Comparison of ENCODE assay signal across 9 mouse cellular contexts in genomic region chr3:83993089-83993516, GRCm38 (mm10). TPM values are rescaled to one million over a fixed set of nuclear protein-coding genes. Genes with fewer than 3 reads are reported as not detected.
DNase-seq lines count a peak whose midpoint lies in the region; ATAC-seq and TF ChIP-seq lines count a peak whose summit lies in the region.
"Had no signal": no experiment of that assay in that cellular context is flagged by ENCODE, and none has a peak within 500 bp of the region (broad histone marks: within the 10 kb centered on the region; RNA-seq: fewer than 3 reads in every experiment).

No protein-coding gene starts in this region.

- no peak overlapping the region for H3K4me3 ChIP-seq in liver, adult 2 months (ENCODE audit: insufficient read depth, low read depth, low read length)
- H3K4me3 ChIP-seq in liver, embryonic 11.5 days (ENCODE audit: low read depth, low read length): no peak overlapping the region
- H3K4me3 ChIP-seq in embryonic fibroblast, embryonic 13.5 days (ENCODE audit: insufficient read depth, low read length): no peak overlapping the region
- H3K4me3 ChIP-seq in neural tube, embryonic 14.5 days (ENCODE audit: low read depth, low read length): no peak overlapping the region
- H3K4me3 ChIP-seq: stomach, embryonic 15.5 days had no signal

- no peak for ATAC-seq in liver, embryonic 11.5 days (replicated peaks; ENCODE audit: low FRiP score)
- ATAC-seq in neural tube, embryonic 14.5 days (ENCODE audit: low read depth): peak; percentile 67
- ATAC-seq in granulocyte monocyte progenitor cell, adult 5-6 weeks (replicated peaks; ENCODE audit: poor library complexity, severe bottlenecking): no peak

- no peak overlapping the region for H3K9ac ChIP-seq in liver, adult 2 months (ENCODE audit: low read depth, low read length)
- H3K9ac ChIP-seq in liver, embryonic 11.5 days (ENCODE audit: low read depth, low read length): no peak overlapping the region
- no peak overlapping the region for H3K9ac ChIP-seq in neural tube, embryonic 14.5 days (replicated peaks; ENCODE audit: low read depth, low read length)
- H3K9ac ChIP-seq: stomach, embryonic 15.5 days had no signal

- no peaks in the 10 kb centered on the region for H3K27me3 ChIP-seq in liver, adult 2 months (ENCODE audit: control insufficient read depth, insufficient read depth, low read length)
- H3K27me3 ChIP-seq in liver, embryonic 11.5 days (replicated peaks; ENCODE audit: control insufficient read depth, insufficient read depth, low read length): no peaks in the 10 kb centered on the region
- H3K27me3 ChIP-seq in neural tube, embryonic 14.5 days (ENCODE audit: control insufficient read depth, insufficient read depth, low read length): no peaks in the 10 kb centered on the region
- H3K27me3 ChIP-seq: stomach, embryonic 15.5 days had no signal

- H3K27ac ChIP-seq in liver, adult 2 months (replicated peaks; ENCODE audit: insufficient read depth, low read depth, low read length): no peak overlapping the region
- no peak overlapping the region for H3K27ac ChIP-seq in liver, embryonic 11.5 days (ENCODE audit: low read depth, low read length)
- no peak overlapping the region for H3K27ac ChIP-seq in embryonic fibroblast, embryonic 13.5 days (ENCODE audit: insufficient read depth, low read length)
- H3K27ac ChIP-seq in neural tube, embryonic 14.5 days (ENCODE audit: low read depth, low read length): peak overlapping the region; percentile 55; the same call in 1 of the 2 replicates
- H3K27ac ChIP-seq: stomach, embryonic 15.5 days had no signal

- TF ChIP-seq POLR2A in liver, adult 2 months (IDR thresholded peaks at IDR 0.05; ENCODE audit: extremely low read depth, insufficient read depth, low read length): no peak
- no peak for TF ChIP-seq POLR2A in embryonic fibroblast, embryonic 13.5 days (IDR thresholded peaks at IDR 0.05; ENCODE audit: low read depth, low read length)

- H3K4me1 ChIP-seq in liver, adult 2 months (ENCODE audit: control insufficient read depth, insufficient read depth, low read length): peaks cover 49% of the 10 kb centered on the region
- peaks cover 14% of the 10 kb centered on the region; the same call in 1 of the 2 replicates for H3K4me1 ChIP-seq in liver, embryonic 11.5 days (replicated peaks; ENCODE audit: control insufficient read depth, insufficient read depth, low read length)
- peaks cover 11% of the 10 kb centered on the region for H3K4me1 ChIP-seq in embryonic fibroblast, embryonic 13.5 days (ENCODE audit: control insufficient read depth, insufficient read depth, low read length)
- peaks cover 32% of the 10 kb centered on the region for H3K4me1 ChIP-seq in neural tube, embryonic 14.5 days (ENCODE audit: control insufficient read depth, insufficient read depth, low read length)

- TF ChIP-seq CTCF in liver, adult 2 months (IDR thresholded peaks at IDR 0.05; ENCODE audit: low read depth, low read length): peak; percentile 54
- peak; percentile 4; the same call in 1 of the 2 replicates for TF ChIP-seq CTCF in embryonic fibroblast, embryonic 13.5 days (IDR thresholded peaks at IDR 0.05; ENCODE audit: borderline replicate concordance, insufficient read depth, low read length)

- peaks cover 19% of the 10 kb centered on the region; the same call in 1 of the 2 replicates for H3K79me2 ChIP-seq in liver, adult 2 months (ENCODE audit: control insufficient read depth, insufficient read depth, low read length)

- DNase-seq in liver, adult 2 months (ENCODE audit: extremely low read depth, low read depth, low spot score): peak; percentile 94
- no peak for DNase-seq in liver, embryonic 11.5 days (ENCODE audit: low spot score)
- DNase-seq in adrenal gland, adult 18-20 months (ENCODE audit: low spot score in 2 of 2): peak; percentile 52 to 75
- peak; percentile 93 to 94 for DNase-seq in heart, postnatal 10 days
- peak; percentile 42 to 61 for DNase-seq in layer of hippocampus, postnatal 14 days (ENCODE audit: low spot score in 2 of 2)

- intact Hi-C loops in heart, postnatal 10 days (cut with DNase I): loop anchor here (2.0 kb wide), 2 partner anchors 40 to 46 kb away; no protein-coding TSS in a partner anchor

- no peaks in the 10 kb centered on the region for H3K36me3 ChIP-seq in liver, adult 2 months (ENCODE audit: control insufficient read depth, insufficient read depth, low read length)
- no peaks in the 10 kb centered on the region for H3K36me3 ChIP-seq in liver, embryonic 11.5 days (ENCODE audit: control insufficient read depth, insufficient read depth, low read length)
- H3K36me3 ChIP-seq in neural tube, embryonic 14.5 days (ENCODE audit: control insufficient read depth, insufficient read depth, low read length): no peaks in the 10 kb centered on the region
- H3K36me3 ChIP-seq: stomach, embryonic 15.5 days had no signal

- no peak overlapping the region for H3K4me2 ChIP-seq in liver, embryonic 11.5 days
- H3K4me2 ChIP-seq in neural tube, embryonic 14.5 days (ENCODE audit: low read depth, low read length): no peak overlapping the region
- H3K4me2 ChIP-seq: stomach, embryonic 15.5 days had no signal

- WGBS in liver, adult 2 months: 37% methylated on average over 8 of the region's 8 CpGs
- WGBS in liver, embryonic 11.5 days: 80% methylated on average over 8 of the region's 8 CpGs
- 40% methylated on average over 8 of the region's 8 CpGs for WGBS in neural tube, embryonic 14.5 days

- no peaks in the 10 kb centered on the region for H3K9me3 ChIP-seq in liver, embryonic 11.5 days (ENCODE audit: control insufficient read depth, low read length)
- no peaks in the 10 kb centered on the region for H3K9me3 ChIP-seq in neural tube, embryonic 14.5 days (ENCODE audit: control insufficient read depth, low read length)
- H3K9me3 ChIP-seq: stomach, embryonic 15.5 days had no signal

RNA-seq across cellular contexts. Expression of gene Tmem131l, which starts 46.9 kb away (rescaled TPM):
- total RNA-seq in liver, adult 2 months (2014; rRNA removed): 21.1 and 24.9 TPM in 2 replicates
- 10.7 and 15.3 TPM in 2 replicates for polyA plus RNA-seq in liver, adult 2 months (2012; rRNA removed)
- polyA plus RNA-seq in liver, embryonic 11.5 days (2014; fragmentation: Nextera tagmentation; extraction: Ambion mirVana): 35.7 and 37.9 TPM in 2 replicates
- 10 to 100 TPM; 14.0 to 26.4 TPM for total RNA-seq in adrenal gland, adult 18-20 months (2021)
- 11.6 and 22.6 TPM in 2 replicates for polyA plus RNA-seq in embryonic fibroblast, embryonic 13.5 days (2011; ENCODE audit: insufficient read length, low read depth, missing spikeins)
- 10 to 100 TPM; 31.4 to 32.6 TPM for total RNA-seq in heart, postnatal 10 days (2021)
- 10 to 100 TPM; 31.2 to 42.6 TPM for total RNA-seq in layer of hippocampus, postnatal 14 days (2021)
- polyA plus RNA-seq in neural tube, embryonic 14.5 days (2014; fragmentation: Nextera tagmentation; extraction: Ambion mirVana): 63.6 and 71.4 TPM in 2 replicates
- 80.9 and 108 TPM in 2 replicates for total RNA-seq in granulocyte monocyte progenitor cell, adult 5-6 weeks (2014; fragmentation: Nextera tagmentation)
- 25.6 and 31.9 TPM in 2 replicates for total RNA-seq in granulocyte monocyte progenitor cell, adult 5-6 weeks (2017)
